Mouse (Mus musculus): ENCODE data around the gene Stn1. TPM values are rescaled to one million over a fixed set of nuclear protein-coding genes. Genes with fewer than 3 reads are reported as not detected.

Gene Stn1
- polyA plus RNA-seq, 1 experiment from 2014 or later: 24.0 TPM

DNA sequence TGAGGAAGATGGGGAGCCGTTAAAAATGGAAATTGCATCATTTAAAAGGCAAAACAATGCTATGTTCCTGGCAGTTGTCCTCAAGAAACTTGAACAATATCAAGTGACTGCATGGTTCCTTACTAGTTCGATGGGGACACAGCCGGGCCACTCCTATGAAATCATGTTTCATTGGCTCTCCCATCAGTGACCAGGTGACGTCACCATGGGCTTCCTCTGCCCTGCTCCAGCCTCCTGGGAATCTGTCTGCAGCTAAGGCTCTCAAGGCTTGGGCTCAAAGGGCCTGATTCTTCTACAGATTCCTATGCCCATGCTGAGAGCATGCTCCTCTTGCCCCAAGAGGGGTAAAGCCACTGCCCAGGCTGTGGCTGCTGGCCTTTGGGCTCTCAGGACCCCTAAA lies 12.3 kb upstream of the Stn1 start:
- Histone ChIP-seq H3K27me3 (ENCODE audit: control insufficient read depth, insufficient read depth, low read depth, low read length) (no peaks in the 10 kb centered on the region), H3K36me3 (ENCODE audit: control insufficient read depth, insufficient read depth, low read length) (no peaks in the 10 kb centered on the region), H3K4me1 (ENCODE audit: control insufficient read depth, insufficient read depth, low read length) (no peaks in the 10 kb centered on the region), H3K4me3 (ENCODE audit: low read depth, low read length) (no peak overlapping the region), H3K9ac (ENCODE audit: low read depth, low read length) (no peak overlapping the region), H3K9me3 (replicated peaks; ENCODE audit: control insufficient read depth, low read length, poor library complexity, severe bottlenecking) (no peaks in the 10 kb centered on the region), H3K27ac (ENCODE audit: low read length) (no peak overlapping the region), H3K4me2 (ENCODE audit: low read length) (no peak overlapping the region)
- ATAC-seq: no peak
- WGBS: 84% methylated on average over 4 of the region's 4 CpGs

DNA sequence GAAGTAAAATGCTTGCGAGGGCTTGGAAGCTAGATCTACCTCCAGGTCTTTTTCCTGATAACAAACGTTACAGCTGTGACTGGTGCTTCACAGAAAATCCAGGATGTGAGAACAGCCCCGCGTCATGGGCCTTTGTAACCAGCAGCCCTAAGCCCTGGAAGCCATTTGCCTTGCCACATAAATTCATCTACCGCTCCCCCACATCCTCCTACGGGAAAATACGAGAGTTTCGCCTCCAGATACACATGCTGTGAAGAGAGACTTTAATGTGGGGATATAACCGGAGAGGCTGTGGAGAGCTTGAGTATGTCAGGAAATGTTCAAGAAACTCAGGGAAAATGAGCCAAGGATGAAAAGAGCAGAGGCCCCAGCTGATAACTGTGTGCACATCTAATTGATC lies 11.9 kb upstream of the Stn1 start:
- Histone ChIP-seq H3K4me3 (ENCODE audit: low read depth, low read length) (no peak overlapping the region), H3K36me3 (ENCODE audit: control insufficient read depth, insufficient read depth, low read length) (no peaks in the 10 kb centered on the region), H3K9me3 (replicated peaks; ENCODE audit: control insufficient read depth, low read length, poor library complexity, severe bottlenecking) (no peaks in the 10 kb centered on the region), H3K27me3 (ENCODE audit: control insufficient read depth, insufficient read depth, low read depth, low read length) (no peaks in the 10 kb centered on the region), H3K9ac (ENCODE audit: low read depth, low read length) (no peak overlapping the region), H3K4me1 (ENCODE audit: control insufficient read depth, insufficient read depth, low read length) (no peaks in the 10 kb centered on the region), H3K27ac (ENCODE audit: low read length) (no peak overlapping the region), H3K4me2 (ENCODE audit: low read length) (no peak overlapping the region)
- no peak for ATAC-seq
- 80% methylated on average over 9 of the region's 9 CpGs for WGBS

DNA sequence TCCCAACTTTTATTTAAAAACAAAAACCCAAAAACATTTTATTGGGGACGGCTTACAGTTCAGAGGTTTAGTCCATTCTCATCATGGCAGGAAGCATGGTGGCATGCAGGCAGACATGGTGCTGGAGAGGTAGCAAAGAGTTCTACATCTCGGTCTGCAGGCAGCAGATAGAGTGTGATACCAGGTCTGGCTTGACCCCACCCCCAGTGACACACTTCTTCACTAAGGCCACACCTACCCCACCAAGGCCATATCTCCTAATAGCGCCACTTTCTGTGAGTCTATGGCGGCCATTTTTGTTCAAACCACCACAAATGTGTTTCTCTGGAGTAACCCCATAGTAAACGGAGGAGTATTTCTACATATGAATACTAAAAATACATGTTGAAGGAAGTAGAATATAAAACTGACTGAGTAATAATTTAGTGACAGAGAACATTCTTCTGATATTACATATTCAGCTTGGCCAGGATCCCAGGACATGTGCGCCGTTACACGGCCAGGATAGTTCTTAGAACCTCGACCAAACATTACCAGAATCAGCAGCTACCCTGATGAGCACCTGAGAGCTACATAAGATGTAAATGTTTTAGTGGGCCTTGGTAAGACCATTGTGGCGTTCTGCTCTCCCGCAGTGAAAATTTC lies 11.2 kb upstream of the Stn1 start:
- H3K4me1 ChIP-seq (ENCODE audit: control insufficient read depth, insufficient read depth, low read length): no peaks in the 10 kb centered on the region
- no peaks in the 10 kb centered on the region for H3K9me3 ChIP-seq (replicated peaks; ENCODE audit: control insufficient read depth, low read length, poor library complexity, severe bottlenecking)
- H3K4me2 ChIP-seq (ENCODE audit: low read length): no peak overlapping the region
- no peaks in the 10 kb centered on the region for H3K27me3 ChIP-seq (ENCODE audit: control insufficient read depth, insufficient read depth, low read depth, low read length)
- ATAC-seq: no peak
- no peak overlapping the region for H3K27ac ChIP-seq (ENCODE audit: low read length)
- 92% methylated on average over 11 of the region's 11 CpGs for WGBS
- no peak overlapping the region for H3K4me3 ChIP-seq (ENCODE audit: low read depth, low read length)
- H3K9ac ChIP-seq (ENCODE audit: low read depth, low read length): no peak overlapping the region
- no peaks in the 10 kb centered on the region for H3K36me3 ChIP-seq (ENCODE audit: control insufficient read depth, insufficient read depth, low read length)

DNA sequence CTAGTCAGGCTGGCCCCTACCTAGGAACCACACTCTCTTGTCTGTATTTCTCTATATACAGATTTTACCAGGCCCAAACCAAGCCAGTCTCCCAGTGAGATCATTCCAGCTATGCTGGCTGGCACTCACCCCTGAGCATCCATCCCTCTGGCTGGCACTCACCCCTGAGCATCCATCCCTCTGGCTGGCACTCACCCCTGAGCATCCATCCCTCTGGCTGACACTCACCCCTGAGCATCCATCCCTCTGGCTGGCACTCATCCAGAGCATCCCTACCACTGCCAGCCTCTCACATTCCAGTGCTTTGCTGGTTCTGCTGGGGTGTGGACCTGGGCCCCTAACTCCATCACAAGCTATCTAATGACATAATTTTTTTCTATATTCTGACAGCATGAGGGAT lies 8.2 kb upstream of the Stn1 start:
- no peaks in the 10 kb centered on the region for H3K4me1 ChIP-seq (ENCODE audit: control insufficient read depth, insufficient read depth, low read length)
- ATAC-seq: no peak
- no peak overlapping the region for H3K9ac ChIP-seq (ENCODE audit: low read depth, low read length)
- H3K27me3 ChIP-seq (ENCODE audit: control insufficient read depth, insufficient read depth, low read depth, low read length): no peaks in the 10 kb centered on the region
- no peak overlapping the region for H3K4me2 ChIP-seq (ENCODE audit: low read length)
- H3K4me3 ChIP-seq (ENCODE audit: low read depth, low read length): no peak overlapping the region
- H3K9me3 ChIP-seq (replicated peaks; ENCODE audit: control insufficient read depth, low read length, poor library complexity, severe bottlenecking): no peaks in the 10 kb centered on the region
- no peak overlapping the region for H3K27ac ChIP-seq (ENCODE audit: low read length)
- no peaks in the 10 kb centered on the region for H3K36me3 ChIP-seq (ENCODE audit: control insufficient read depth, insufficient read depth, low read length)

DNA sequence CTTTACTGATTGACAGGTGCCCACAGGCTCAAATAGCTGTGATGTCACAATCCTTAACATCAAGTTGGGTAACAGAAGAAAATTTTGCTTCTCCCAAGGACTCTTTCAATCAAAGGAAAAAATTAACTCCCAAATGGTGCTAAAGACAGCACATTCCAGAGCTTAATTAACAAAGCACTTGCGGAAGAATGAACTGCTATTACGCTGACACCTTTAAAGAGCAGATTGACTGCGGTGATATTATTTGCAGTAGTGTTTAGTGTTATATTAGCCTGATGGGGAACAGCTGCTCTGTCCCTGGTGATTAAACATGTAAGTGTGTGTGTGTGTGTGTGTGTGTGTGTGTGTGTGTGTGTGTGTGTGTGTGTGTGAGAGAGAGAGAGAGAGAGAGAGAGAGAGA lies 7.7 kb upstream of the Stn1 start:
- H3K4me1 ChIP-seq (ENCODE audit: control insufficient read depth, insufficient read depth, low read length): no peaks in the 10 kb centered on the region
- H3K9ac ChIP-seq (ENCODE audit: low read depth, low read length): no peak overlapping the region
- no peak for ATAC-seq
- 54% methylated on average over 3 of the region's 3 CpGs for WGBS
- H3K4me2 ChIP-seq (ENCODE audit: low read length): no peak overlapping the region
- no peaks in the 10 kb centered on the region for H3K36me3 ChIP-seq (ENCODE audit: control insufficient read depth, insufficient read depth, low read length)
- H3K27ac ChIP-seq (ENCODE audit: low read length): no peak overlapping the region
- no peaks in the 10 kb centered on the region for H3K9me3 ChIP-seq (replicated peaks; ENCODE audit: control insufficient read depth, low read length, poor library complexity, severe bottlenecking)
- H3K27me3 ChIP-seq (ENCODE audit: control insufficient read depth, insufficient read depth, low read depth, low read length): no peaks in the 10 kb centered on the region
- H3K4me3 ChIP-seq (ENCODE audit: low read depth, low read length): no peak overlapping the region

DNA sequence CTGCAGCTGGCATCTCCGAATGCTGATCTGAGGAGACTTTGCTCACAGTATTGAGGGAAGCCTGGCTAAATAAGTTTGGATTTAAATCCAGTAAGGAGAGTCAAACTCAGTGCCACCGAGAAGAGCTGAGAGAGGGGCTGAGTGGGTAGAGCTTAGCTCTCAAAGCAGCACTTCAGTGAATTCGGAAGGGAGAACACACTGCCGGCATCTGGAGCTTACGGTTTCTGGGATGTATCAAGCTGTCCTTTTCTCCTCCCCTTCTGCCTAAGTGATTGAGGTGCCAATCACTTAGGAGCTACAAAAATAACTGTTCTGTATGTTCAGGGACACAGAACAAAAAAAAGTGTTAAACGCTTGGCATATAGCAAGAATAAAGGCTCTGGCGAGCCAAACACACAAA lies 5.1 kb upstream of the Stn1 start:
- no peaks in the 10 kb centered on the region for H3K36me3 ChIP-seq (ENCODE audit: control insufficient read depth, insufficient read depth, low read length)
- H3K9ac ChIP-seq (ENCODE audit: low read depth, low read length): no peak overlapping the region
- H3K4me2 ChIP-seq (ENCODE audit: low read length): no peak overlapping the region
- no peak overlapping the region for H3K4me3 ChIP-seq (ENCODE audit: low read depth, low read length)
- H3K4me1 ChIP-seq (ENCODE audit: control insufficient read depth, insufficient read depth, low read length): peaks cover 3% of the 10 kb centered on the region; the same call in 1 of the 2 replicates
- no peak for ATAC-seq
- WGBS: 69% methylated on average over 7 of the region's 7 CpGs
- H3K27me3 ChIP-seq (ENCODE audit: control insufficient read depth, insufficient read depth, low read depth, low read length): no peaks in the 10 kb centered on the region
- no peaks in the 10 kb centered on the region for H3K9me3 ChIP-seq (replicated peaks; ENCODE audit: control insufficient read depth, low read length, poor library complexity, severe bottlenecking)
- no peak overlapping the region for H3K27ac ChIP-seq (ENCODE audit: low read length)

DNA sequence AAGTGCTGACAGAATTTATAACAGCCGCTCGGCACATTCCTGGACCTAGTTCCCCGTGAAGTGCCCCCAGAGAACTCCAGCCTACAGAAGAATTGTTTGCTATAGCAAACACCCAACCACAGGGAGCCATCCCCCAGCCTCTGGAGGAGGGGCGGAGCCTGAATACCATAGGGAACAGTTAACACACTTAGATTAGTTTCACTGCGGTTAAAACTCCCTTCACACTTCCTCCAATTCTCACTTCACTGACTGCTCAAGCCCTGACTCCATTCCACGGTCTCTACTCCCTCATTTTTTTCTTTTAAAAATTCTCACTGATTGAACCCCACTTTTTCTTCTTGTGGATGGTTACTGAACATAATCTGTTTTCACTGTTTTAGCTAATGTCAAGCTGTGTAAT lies 1.5 kb upstream of the Stn1 start:
- no peak overlapping the region for H3K4me3 ChIP-seq (ENCODE audit: low read depth, low read length)
- 31% methylated on average over 6 of the region's 6 CpGs for WGBS
- no peak overlapping the region for H3K9ac ChIP-seq (ENCODE audit: low read depth, low read length)
- no peak overlapping the region for H3K4me2 ChIP-seq (ENCODE audit: low read length)
- H3K27me3 ChIP-seq (ENCODE audit: control insufficient read depth, insufficient read depth, low read depth, low read length): no peaks in the 10 kb centered on the region
- H3K4me1 ChIP-seq (ENCODE audit: control insufficient read depth, insufficient read depth, low read length): peaks cover 10% of the 10 kb centered on the region
- no peaks in the 10 kb centered on the region for H3K9me3 ChIP-seq (replicated peaks; ENCODE audit: control insufficient read depth, low read length, poor library complexity, severe bottlenecking)
- no peaks in the 10 kb centered on the region for H3K36me3 ChIP-seq (ENCODE audit: control insufficient read depth, insufficient read depth, low read length)
- ATAC-seq: no peak
- no peak overlapping the region for H3K27ac ChIP-seq (ENCODE audit: low read length)

DNA sequence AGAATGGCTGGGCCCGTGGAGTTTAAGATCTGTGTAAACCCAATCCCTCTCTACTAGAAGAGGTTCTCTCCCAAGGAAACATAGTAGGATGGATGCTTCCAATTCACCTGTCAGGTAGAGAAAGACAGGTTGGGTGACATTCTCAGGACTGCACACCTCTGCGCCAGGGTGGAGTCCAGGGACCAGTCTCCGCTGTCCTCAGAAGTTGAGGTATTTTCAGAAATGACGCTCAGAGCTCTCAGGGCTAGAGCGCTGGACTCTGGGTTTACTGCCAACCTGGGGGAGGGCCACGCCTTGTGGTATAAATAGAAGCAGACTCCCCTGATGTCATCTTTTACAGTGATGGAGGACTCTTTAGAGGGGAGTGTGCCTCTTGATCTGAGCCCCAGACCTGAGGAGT lies 572 bp upstream of the Stn1 start:
- Histone ChIP-seq H3K4me3 (ENCODE audit: low read depth, low read length) (no peak overlapping the region), H3K9me3 (replicated peaks; ENCODE audit: control insufficient read depth, low read length, poor library complexity, severe bottlenecking) (no peaks in the 10 kb centered on the region), H3K27me3 (ENCODE audit: control insufficient read depth, insufficient read depth, low read depth, low read length) (no peaks in the 10 kb centered on the region), H3K27ac (ENCODE audit: low read length) (no peak overlapping the region; the same call in 1 of the 2 replicates), H3K4me2 (ENCODE audit: low read length) (peak overlapping the region; percentile 54), H3K4me1 (ENCODE audit: control insufficient read depth, insufficient read depth, low read length) (peaks cover 10% of the 10 kb centered on the region), H3K36me3 (ENCODE audit: control insufficient read depth, insufficient read depth, low read length) (no peaks in the 10 kb centered on the region), H3K9ac (ENCODE audit: low read depth, low read length) (no peak overlapping the region; the same call in 1 of the 2 replicates)
- WGBS: 89% methylated on average over 6 of the region's 6 CpGs
- ATAC-seq: no peak

DNA sequence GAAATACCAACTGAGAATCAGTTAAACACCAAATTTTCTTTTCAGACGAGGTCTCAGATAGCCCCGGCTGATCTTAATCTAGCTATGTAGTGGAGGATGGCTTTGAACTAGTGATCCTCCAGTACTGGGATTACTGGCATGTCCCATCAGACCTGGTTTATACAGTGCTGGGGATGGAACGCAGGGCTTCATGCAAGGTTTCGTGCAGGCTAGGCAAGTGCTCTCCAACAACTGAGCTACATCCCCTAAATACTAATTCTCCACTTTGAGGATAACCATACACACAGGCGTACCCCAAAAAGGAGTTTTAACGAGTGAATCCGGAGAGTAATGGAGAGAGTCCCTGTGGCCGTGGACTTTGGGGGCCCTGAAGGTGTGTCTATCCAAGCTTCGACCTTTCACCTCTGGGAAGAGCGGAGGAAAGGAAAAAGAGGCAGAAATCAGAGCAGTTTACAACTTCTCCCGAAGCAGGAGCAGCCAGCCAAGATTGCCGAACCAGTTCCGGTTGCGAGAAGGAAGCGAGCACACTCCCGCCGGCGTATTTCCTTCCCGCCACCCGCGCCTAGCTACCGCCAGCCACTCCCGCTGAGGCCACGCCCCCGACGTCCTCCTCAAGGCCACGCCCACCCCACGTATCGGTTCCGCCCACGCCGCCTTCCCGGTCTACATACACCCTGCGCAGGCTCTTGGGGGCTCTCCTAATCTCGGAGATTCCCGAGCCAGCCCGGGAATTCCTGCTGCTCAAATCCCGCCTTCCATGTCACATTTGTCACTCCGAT lies 597 bp downstream of the Stn1 start:
- ATAC-seq: peak; percentile 97
- H3K9ac ChIP-seq (ENCODE audit: low read depth, low read length): peak overlapping the region; percentile 40
- peak overlapping the region; percentile 54 for H3K4me2 ChIP-seq (ENCODE audit: low read length)
- peak overlapping the region; percentile 42 for H3K4me3 ChIP-seq (ENCODE audit: low read depth, low read length)
- H3K36me3 ChIP-seq (ENCODE audit: control insufficient read depth, insufficient read depth, low read length): no peaks in the 10 kb centered on the region
- WGBS: 6% methylated on average over 39 of the region's 39 CpGs
- H3K9me3 ChIP-seq (replicated peaks; ENCODE audit: control insufficient read depth, low read length, poor library complexity, severe bottlenecking): 0 out of 2 replicates have a peak, but pooled peaks cover 3% of the 10 kb centered on the region
- H3K27me3 ChIP-seq (ENCODE audit: control insufficient read depth, insufficient read depth, low read depth, low read length): no peaks in the 10 kb centered on the region
- H3K4me1 ChIP-seq (ENCODE audit: control insufficient read depth, insufficient read depth, low read length): peaks cover 10% of the 10 kb centered on the region
- H3K27ac ChIP-seq (ENCODE audit: low read length): peak overlapping the region; percentile 58
